Mouse (Mus musculus) liver, adult 2 months (tissue): ENCODE measurements around the gene Phactr3. TPM values are rescaled to one million over a fixed set of nuclear protein-coding genes. Genes with fewer than 3 reads are reported as not detected.

ENCODE experiments used
- DNase-seq: peaks from one replicate; pipeline ENCODE4 v3.0.0-alpha.2; 2011; ENCODE audit warnings: low read depth, low spot score; ENCODE audit errors: extremely low read depth
- H3K27ac ChIP-seq: fragments of 200-500 bp; replicated peaks from 2 replicates; pipeline ENCODE4 v1.5.1; 2012; ENCODE audit warnings: low read depth, mild to moderate bottlenecking, control low read depth, inconsistent platforms, low read length; ENCODE audit not compliant: insufficient read depth
- H3K27me3 ChIP-seq: fragments of 200-500 bp; 2 replicates; pipeline ENCODE4 v1.6.1; 2012; ENCODE audit warnings: mild to moderate bottlenecking, moderate library complexity, low read length, inconsistent platforms; ENCODE audit not compliant: control insufficient read depth, insufficient read depth
- H3K36me3 ChIP-seq: fragments of 200-500 bp; 2 replicates; pipeline ENCODE4 v1.6.1; 2012; ENCODE audit warnings: low read length, inconsistent platforms; ENCODE audit not compliant: control insufficient read depth, insufficient read depth
- H3K4me1 ChIP-seq: fragments of 200-500 bp; 2 replicates; pipeline ENCODE4 v1.6.1; 2011; ENCODE audit warnings: low read length; ENCODE audit not compliant: control insufficient read depth, insufficient read depth
- H3K4me3 ChIP-seq: fragments of 200-500 bp; 2 replicates; pipeline ENCODE4 v1.5.1; 2011; ENCODE audit warnings: low read depth, mild to moderate bottlenecking, control low read depth, low read length, moderate library complexity; ENCODE audit not compliant: insufficient read depth
- H3K79me2 ChIP-seq: fragments of 200-500 bp; 2 replicates; pipeline ENCODE4 v1.6.1; 2012; ENCODE audit warnings: inconsistent platforms, mild to moderate bottlenecking, low read length, moderate library complexity; ENCODE audit not compliant: control insufficient read depth, insufficient read depth
- H3K9ac ChIP-seq: fragments of 200-500 bp; 2 replicates; pipeline ENCODE4 v1.6.1; 2012; ENCODE audit warnings: low read depth, mild to moderate bottlenecking, control low read depth, inconsistent platforms, low read length
- CTCF ChIP-seq: fragments of 200-500 bp; IDR thresholded peaks from 2 replicates; pipeline ENCODE4 v1.5.1; 2011; ENCODE audit warnings: low read depth, low read length, control low read depth
- POLR2A ChIP-seq: fragments of 200-500 bp; IDR thresholded peaks from 2 replicates; pipeline ENCODE4 v1.6.1; 2011; ENCODE audit warnings: low read length, control low read depth; ENCODE audit not compliant: insufficient read depth; ENCODE audit errors: extremely low read depth
- WGBS: fragments of 180-500 bp; shearing (Covaris S2); methylation state at CpG from one replicate; pipeline ENCODE4 v1.1.7; 2018; 5-methylcytosine and 5-hydroxymethylcytosine counted together
- polyA plus RNA-seq: library from polyadenylated mRNA; depleted of rRNA; stranded (reverse); fragments of >200 nt; gene quantifications from 2 replicates; pipeline ENCODE4 v1.2.3, GENCODE M21; 2012; rRNA removed
- total RNA-seq: library from RNA; depleted of rRNA; stranded (reverse); fragments of >200 nt; gene quantifications from 2 replicates; pipeline ENCODE4 v1.2.3, GENCODE M21; 2014; rRNA removed

Phactr3 gene
- total and polyA plus RNA-seq, 2 experiments = not detected

GRCm38 (mm10) chr2:178342597-178342996 lies 223.8 kb downstream of the Phactr3 start:
- Histone ChIP-seq H3K4me1 (no peaks in the 10 kb centered on the region), H3K4me3 (no peak overlapping the region), H3K27me3 (no peaks in the 10 kb centered on the region; the same call in 1 of the 2 replicates), H3K36me3 (no peaks in the 10 kb centered on the region), H3K9ac (no peak overlapping the region), H3K27ac (no peak overlapping the region), H3K79me2 (no peaks in the 10 kb centered on the region)
- TF ChIP-seq CTCF (no peak), POLR2A (no peak)
- no peak for DNase-seq
- 71% methylated on average over 4 of the region's 4 CpGs for WGBS

Other genes starting within 250 kb of the Phactr3 start
- 5.9 and 7.7 TPM in 2 replicates for gene Gm14327, start 221.9 kb upstream of the Phactr3 start, total RNA-seq
- 1.3 and 1.8 TPM in 2 replicates for gene Gm14327, start 221.9 kb upstream of the Phactr3 start, polyA plus RNA-seq
- gene Zfp972, start 193.4 kb upstream of the Phactr3 start, total RNA-seq = 1.4 and 5.3 TPM in 2 replicates
- 0.24 TPM in 1 of 2 replicates, not detected in the other for gene Zfp972, start 193.4 kb upstream of the Phactr3 start, polyA plus RNA-seq
- gene Gm14326, start 161.7 kb upstream of the Phactr3 start, total RNA-seq = 8.9 and 12.6 TPM in 2 replicates
- 0.80 and 0.97 TPM in 2 replicates for gene Gm14326, start 161.7 kb upstream of the Phactr3 start, polyA plus RNA-seq
- gene Zfp971, start 95.7 kb upstream of the Phactr3 start, total RNA-seq = 15.2 and 20.0 TPM in 2 replicates
- gene Zfp971, start 95.7 kb upstream of the Phactr3 start, polyA plus RNA-seq = 1.1 TPM in 2 replicates
- 11.8 and 15.0 TPM in 2 replicates for gene Zfp931, start 40.5 kb upstream of the Phactr3 start, total RNA-seq
- 1.3 TPM in 2 replicates for gene Zfp931, start 40.5 kb upstream of the Phactr3 start, polyA plus RNA-seq